Mouse (Mus musculus) midbrain, postnatal 0 days (tissue): Measurements from ENCODE around the gene Jag2. TPM values are rescaled to one million over a fixed set of nuclear protein-coding genes. Genes with fewer than 3 reads are reported as not detected.

Source experiments
- ATAC-seq: fragments of 200-750 bp; cut with Nextera tagmentation; 2 replicates; pipeline ENCODE4 v1.8.0; 2017; ENCODE audit warnings: moderate number of reproducible peaks, mild to moderate bottlenecking, moderate TSS enrichment, moderate library complexity; ENCODE audit not compliant: low FRiP score
- DNase-seq: peaks from one replicate; pipeline ENCODE4 v3.0.0-alpha.2; 2015; ENCODE audit warnings: low spot score
- H3K27ac ChIP-seq: fragments of 300-500 bp; sonication (generic); 2 replicates; pipeline ENCODE4 v1.5.1; 2014; ENCODE audit warnings: low read depth, mild to moderate bottlenecking, low read length, mixed read lengths
- H3K27me3 ChIP-seq: fragments of 300-500 bp; sonication (generic); 2 replicates; pipeline ENCODE4 v1.6.1; 2014; ENCODE audit warnings: low read length, control low read depth, mixed read lengths; ENCODE audit not compliant: insufficient read depth
- H3K36me3 ChIP-seq: fragments of 300-500 bp; sonication (generic); 2 replicates; pipeline ENCODE4 v1.6.1; 2014; ENCODE audit warnings: low read length, control low read depth, mixed read lengths; ENCODE audit not compliant: insufficient read depth
- H3K4me1 ChIP-seq: fragments of 300-500 bp; sonication (generic); 2 replicates; pipeline ENCODE4 v1.6.1; 2014; ENCODE audit warnings: mild to moderate bottlenecking, control low read depth, antibody characterized with exemption, low read length, mixed read lengths; ENCODE audit not compliant: insufficient read depth
- H3K4me2 ChIP-seq: fragments of 300-500 bp; sonication (generic); 2 replicates; pipeline ENCODE4 v1.6.1; 2014; ENCODE audit warnings: low read depth, mild to moderate bottlenecking, low read length, mixed read lengths; ENCODE audit not compliant: poor library complexity, severe bottlenecking
- H3K4me3 ChIP-seq: fragments of 300-500 bp; sonication (generic); 2 replicates; pipeline ENCODE4 v1.5.1; 2014; ENCODE audit warnings: low read depth, mild to moderate bottlenecking, low read length, moderate library complexity
- H3K9ac ChIP-seq: fragments of 300-500 bp; sonication (generic); replicated peaks from 2 replicates; pipeline ENCODE4 v1.6.1; 2014; ENCODE audit warnings: mild to moderate bottlenecking, low read length, moderate library complexity, mixed read lengths; ENCODE audit not compliant: poor library complexity, severe bottlenecking
- H3K9me3 ChIP-seq: fragments of 300-500 bp; sonication (generic); 2 replicates; pipeline ENCODE4 v1.6.1; 2016; ENCODE audit warnings: low read length, control low read depth
- CTCF ChIP-seq: IDR thresholded peaks from 2 replicates; pipeline ENCODE4 v1.5.1; 2016; ENCODE audit warnings: antibody characterized with exemption, mild to moderate bottlenecking
- WGBS: fragments of 180-500 bp; shearing (Covaris S2); extraction: QIAGEN DNeasy Blood & Tissue Kit; methylation state at CpG from one replicate; pipeline ENCODE4 v1.1.7; 2014; 5-methylcytosine and 5-hydroxymethylcytosine counted together
- polyA plus RNA-seq: library from polyadenylated mRNA; unstranded; fragments of >200 nt; fragmentation: Nextera tagmentation; extraction: Ambion mirVana; gene quantifications from 2 replicates; pipeline ENCODE4 v1.2.1, GENCODE M21; 2015
- total RNA-seq: library from RNA; depleted of rRNA; stranded (reverse); fragments of >200 nt; gene quantifications from 2 replicates; pipeline ENCODE4 v1.2.3, GENCODE M21; 2014

Gene Jag2
- total and polyA plus RNA-seq, 2 experiments from 2014 or later = 12.1 to 94.6 TPM

DNA sequence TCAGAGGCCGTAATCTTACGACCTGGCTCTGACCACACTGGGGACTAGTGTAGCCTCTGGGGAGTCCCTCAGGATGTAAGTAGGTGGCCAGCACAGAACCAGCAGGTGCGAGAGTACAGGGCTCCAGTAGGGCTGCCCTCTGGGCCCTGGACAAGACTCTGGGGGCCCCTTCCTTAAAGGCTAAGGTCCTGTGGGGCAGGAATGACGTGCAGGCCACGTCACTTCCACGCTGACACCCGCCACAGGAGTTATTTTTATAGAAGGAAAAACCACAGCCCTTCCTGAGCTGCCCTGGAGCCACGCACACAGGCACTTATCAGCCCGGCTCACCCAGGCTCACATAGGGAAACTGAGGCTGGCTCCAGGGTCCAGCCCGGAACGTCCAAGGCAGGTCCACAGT lies 12.1 kb downstream of the Jag2 start:
- no peaks in the 10 kb centered on the region for H3K27me3 ChIP-seq
- TF ChIP-seq CTCF = no peak
- H3K4me2 ChIP-seq = no peak overlapping the region
- no peak overlapping the region for H3K9ac ChIP-seq
- peaks cover 76% of the 10 kb centered on the region for H3K36me3 ChIP-seq
- H3K9me3 ChIP-seq = no peaks in the 10 kb centered on the region
- H3K27ac ChIP-seq = no peak overlapping the region
- H3K4me1 ChIP-seq = no peaks in the 10 kb centered on the region
- 82% methylated on average over 10 of the region's 11 CpGs for WGBS
- no peak overlapping the region for H3K4me3 ChIP-seq
- no peak for DNase-seq
- ATAC-seq = no peak

DNA sequence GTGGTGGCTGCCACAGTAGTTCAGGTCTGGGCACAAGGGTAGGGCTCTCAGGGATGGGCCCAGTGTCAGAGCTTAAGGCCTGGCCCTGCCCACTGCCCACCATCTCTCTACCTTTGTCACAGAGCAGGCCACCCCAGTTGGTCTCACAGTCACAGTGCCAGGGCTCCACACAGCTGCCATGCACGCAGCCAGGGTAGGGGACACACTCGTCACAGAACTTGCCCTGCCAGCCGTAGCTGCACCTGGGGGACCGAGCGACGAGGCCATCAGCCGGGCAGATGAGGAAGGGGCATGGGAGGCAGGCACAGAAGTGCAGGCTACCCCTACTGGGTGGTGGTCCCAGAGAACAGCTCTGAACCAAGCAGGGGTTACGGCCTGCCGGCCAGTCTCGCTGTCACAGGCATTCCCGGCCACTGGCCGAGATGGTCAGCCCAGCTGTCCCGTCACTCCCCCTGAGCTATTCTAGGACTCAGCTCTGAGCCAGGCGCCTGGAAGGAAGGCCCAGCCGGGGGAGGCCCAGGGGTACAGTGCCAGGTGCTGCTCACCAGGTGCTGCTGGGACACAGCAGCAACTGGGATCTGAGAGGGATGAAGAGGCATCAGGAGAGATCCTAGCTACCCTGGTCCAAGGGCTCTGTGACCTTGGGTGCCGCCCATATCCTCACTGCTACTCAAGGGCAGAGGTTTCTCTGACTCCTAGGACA lies 12.7 kb downstream of the Jag2 start:
- Histone ChIP-seq H3K9ac (no peak overlapping the region), H3K9me3 (no peaks in the 10 kb centered on the region), H3K27me3 (no peaks in the 10 kb centered on the region), H3K36me3 (peaks cover 82% of the 10 kb centered on the region), H3K4me3 (no peak overlapping the region), H3K27ac (no peak overlapping the region), H3K4me1 (no peaks in the 10 kb centered on the region), H3K4me2 (no peak overlapping the region)
- ATAC-seq = no peak
- DNase-seq = no peak
- 81% methylated on average over 16 of the region's 16 CpGs for WGBS
- no peak for TF ChIP-seq CTCF

DNA sequence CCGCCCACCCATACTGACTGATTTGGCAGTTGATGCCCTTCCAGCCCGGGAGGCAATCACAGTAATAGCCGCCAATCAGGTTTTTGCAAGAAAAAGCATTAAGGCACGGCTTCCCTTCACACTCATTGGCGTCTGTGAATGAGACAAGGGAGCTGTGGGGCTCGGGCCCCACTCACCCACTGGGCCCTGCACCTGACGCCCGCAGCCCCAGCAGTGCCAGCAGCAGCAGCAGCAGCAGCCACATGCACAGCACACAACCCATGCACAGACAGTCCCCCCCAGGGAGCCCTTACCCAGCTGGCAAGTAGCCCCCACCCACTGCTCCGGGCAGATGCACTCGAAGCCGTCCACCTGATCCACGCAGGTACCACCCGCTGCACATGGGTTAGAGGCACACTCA lies 14.0 kb downstream of the Jag2 start:
- no peak overlapping the region for H3K9ac ChIP-seq
- no peak for DNase-seq
- no peak overlapping the region for H3K27ac ChIP-seq
- H3K4me2 ChIP-seq = no peak overlapping the region
- no peak overlapping the region for H3K4me3 ChIP-seq
- no peak for ATAC-seq
- H3K4me1 ChIP-seq = no peaks in the 10 kb centered on the region
- H3K27me3 ChIP-seq = no peaks in the 10 kb centered on the region
- no peaks in the 10 kb centered on the region for H3K9me3 ChIP-seq
- peaks cover 91% of the 10 kb centered on the region for H3K36me3 ChIP-seq
- WGBS = 80% methylated on average over 12 of the region's 13 CpGs
- no peak for TF ChIP-seq CTCF

DNA sequence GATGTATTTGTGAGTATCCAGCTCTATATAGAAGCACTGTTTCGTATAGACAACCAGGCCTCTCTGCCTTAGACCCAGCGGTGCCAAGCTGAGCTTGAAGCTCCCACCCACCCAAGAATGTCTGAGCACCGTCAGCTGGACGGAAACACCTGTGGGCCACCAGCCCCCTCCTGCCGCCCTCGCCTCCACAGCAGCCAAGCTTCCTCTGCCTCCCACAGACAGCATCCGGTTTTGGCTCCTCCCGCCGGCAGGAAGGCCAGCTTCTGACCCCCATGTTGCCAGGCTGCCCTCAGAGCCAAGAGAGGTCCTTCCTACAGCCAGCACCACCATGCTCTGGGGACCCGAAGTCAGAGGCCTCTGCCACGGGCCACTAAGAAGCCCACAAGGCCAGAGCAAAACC lies 15.0 kb downstream of the Jag2 start:
- Histone ChIP-seq H3K4me3 (no peak overlapping the region), H3K4me2 (no peak overlapping the region), H3K9ac (no peak overlapping the region), H3K36me3 (peaks cover 91% of the 10 kb centered on the region), H3K27ac (no peak overlapping the region), H3K27me3 (no peaks in the 10 kb centered on the region), H3K9me3 (no peaks in the 10 kb centered on the region), H3K4me1 (no peaks in the 10 kb centered on the region)
- DNase-seq = no peak
- 76% methylated on average over 11 of the region's 11 CpGs for WGBS
- TF ChIP-seq CTCF = no peak
- no peak for ATAC-seq

DNA sequence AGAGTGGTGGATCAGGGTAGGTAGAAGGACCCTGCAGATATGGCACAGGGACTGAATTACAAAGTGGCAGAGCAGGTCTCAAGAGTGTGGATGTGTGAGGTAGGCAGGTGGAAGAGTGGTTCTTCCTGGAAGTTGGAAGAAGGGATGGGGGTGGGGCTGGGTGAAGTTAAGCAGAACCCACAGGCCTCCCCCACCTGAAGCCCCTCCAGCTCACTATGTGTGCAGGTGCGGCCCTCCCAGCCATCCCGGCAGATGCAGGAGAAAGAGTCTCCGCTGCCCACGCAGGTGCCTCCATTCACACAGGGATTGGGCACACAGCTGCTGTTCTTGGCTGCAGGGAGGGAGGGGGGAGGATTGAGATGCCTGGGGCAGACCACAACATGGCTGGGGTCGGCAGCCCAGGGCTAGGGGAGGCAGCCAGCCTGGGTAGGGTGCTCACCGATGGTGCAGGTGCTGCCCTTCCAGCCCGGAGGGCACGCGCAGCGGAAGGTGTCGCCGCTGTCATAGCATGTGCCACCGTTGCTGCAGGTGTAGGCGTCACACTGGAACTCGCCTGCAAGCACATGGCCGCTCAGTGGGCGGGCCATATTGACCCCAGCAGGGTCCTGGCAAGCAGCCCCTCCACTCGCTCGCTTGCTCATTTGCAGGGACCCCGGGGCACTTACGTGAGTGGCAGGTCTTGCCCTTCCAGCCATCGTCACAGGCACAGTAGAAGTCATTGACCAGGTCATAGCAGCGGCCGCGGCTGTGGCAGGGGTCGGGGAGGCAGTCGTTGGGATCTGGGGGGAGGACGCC lies 16.4 kb downstream of the Jag2 start:
- Histone ChIP-seq H3K27me3 (no peaks in the 10 kb centered on the region), H3K36me3 (peaks cover 95% of the 10 kb centered on the region), H3K4me1 (no peaks in the 10 kb centered on the region), H3K4me3 (no peak overlapping the region), H3K27ac (no peak overlapping the region), H3K9ac (no peak overlapping the region), H3K4me2 (no peak overlapping the region), H3K9me3 (no peaks in the 10 kb centered on the region)
- ATAC-seq (no peak), DNase-seq (no peak)
- no peak for TF ChIP-seq CTCF
- 91% methylated on average over 28 of the region's 28 CpGs for WGBS

DNA sequence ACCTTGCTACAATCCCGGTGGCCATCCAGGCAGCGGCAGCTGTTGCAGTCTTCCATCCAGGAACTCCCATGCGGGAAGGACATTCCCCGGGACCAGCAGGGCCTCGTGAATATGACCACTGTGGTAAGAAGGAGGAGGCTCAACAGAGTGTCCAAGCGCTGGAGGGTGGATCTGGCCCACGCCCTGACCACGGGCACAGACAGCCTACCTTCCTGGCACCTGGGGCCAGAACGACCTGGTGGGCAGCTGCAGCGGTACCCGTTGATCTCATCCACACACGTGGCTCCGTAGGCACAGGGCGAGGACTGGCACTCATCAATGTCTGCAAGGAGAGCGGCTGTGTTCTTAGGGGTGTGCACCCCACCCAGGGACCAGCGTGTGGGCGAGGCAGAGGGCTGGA lies 17.9 kb downstream of the Jag2 start:
- ATAC-seq (no peak), DNase-seq (no peak)
- H3K9me3 ChIP-seq = no peaks in the 10 kb centered on the region
- H3K27ac ChIP-seq = no peak overlapping the region
- 97% methylated on average over 17 of the region's 17 CpGs for WGBS
- TF ChIP-seq CTCF = no peak
- H3K9ac ChIP-seq = no peak overlapping the region
- H3K4me2 ChIP-seq = no peak overlapping the region
- peaks cover 92% of the 10 kb centered on the region for H3K36me3 ChIP-seq
- no peaks in the 10 kb centered on the region for H3K27me3 ChIP-seq
- H3K4me1 ChIP-seq = no peaks in the 10 kb centered on the region
- H3K4me3 ChIP-seq = no peak overlapping the region
